Mouse (Mus musculus) B cell, adult 2 months (primary cell): ENCODE measurements around the gene Gdpgp1.

Experiments used
- DNase-seq, 2 experiments: peaks; one replicate each; pipeline ENCODE4 v3.0.0; 2022

Gdpgp1 gene

DNA sequence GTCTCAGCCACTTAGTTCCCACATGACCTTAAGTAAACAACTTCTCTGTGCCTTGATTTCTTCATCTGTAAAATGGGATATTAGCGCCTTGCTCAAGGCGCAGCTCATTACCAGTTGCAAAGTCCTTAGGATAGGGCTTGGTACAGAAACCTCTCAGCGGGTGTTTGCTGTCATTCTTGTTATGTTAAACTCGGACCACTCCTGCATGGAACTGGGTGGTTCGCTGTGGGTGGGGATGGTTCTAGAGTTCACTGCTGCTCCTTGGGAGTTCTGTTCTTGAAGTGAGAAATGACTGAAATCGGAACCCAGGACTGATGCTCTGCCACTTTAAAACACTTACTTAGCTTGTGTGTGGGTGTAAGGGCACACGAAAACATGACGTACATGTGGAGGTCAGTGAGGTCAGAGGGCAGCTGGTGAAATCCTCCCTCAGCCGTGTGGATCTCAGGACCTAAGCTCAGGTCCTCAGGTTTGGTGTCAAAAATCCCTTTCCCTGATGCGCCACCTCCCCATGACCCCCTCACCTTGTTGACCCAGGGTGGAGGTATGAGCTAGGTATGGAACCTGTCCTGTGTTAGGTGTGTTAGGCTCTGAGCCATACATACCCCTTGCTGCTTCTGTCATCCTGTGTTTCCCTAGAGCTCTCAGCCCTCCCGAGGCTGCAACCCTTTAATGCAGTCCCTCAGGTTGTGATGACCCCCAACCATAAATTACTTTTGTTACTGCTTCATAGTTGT lies 32.6 kb upstream of the Gdpgp1 start:
- no peak for DNase-seq

- no peak for DNase-seq
Measured at GRCm38 (mm10) chr7:80200588-80200945, 32.1 kb upstream of the Gdpgp1 start.

GRCm38 (mm10) chr7:80200963-80201539 lies 31.6 kb upstream of the Gdpgp1 start:
- DNase-seq, result peak in 1 of 2 experiments; percentile 55

DNA sequence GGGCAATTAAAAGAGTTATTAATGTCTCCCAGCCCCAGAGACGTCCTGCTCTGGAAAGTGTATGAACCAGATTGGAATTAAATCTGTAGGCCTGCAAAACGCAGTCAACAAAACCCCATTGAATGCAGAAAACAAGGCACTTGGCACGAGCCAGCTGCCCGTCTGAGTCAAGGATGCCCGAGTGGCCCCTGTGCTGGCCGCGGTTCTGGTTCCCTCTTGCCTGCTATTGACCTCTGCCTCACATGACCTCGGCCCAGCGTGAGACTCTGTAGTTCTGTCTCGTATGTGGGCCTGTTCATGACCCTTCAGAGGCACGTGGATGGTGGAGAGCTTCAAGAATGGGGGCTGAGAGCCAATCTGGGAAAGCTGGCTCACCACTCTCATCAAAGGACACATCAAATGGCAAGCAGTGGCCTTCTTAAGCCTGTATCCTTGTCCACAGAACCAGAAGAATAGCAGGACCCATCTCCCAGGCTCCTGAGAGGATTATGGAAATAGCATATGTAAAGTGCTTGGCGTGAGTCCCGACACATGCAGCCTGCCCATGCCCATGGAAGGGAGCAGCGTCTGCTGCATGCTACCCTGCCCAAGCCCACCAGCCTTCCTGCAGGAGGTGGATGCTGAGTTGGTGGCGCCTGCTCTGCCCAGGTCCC lies 30.7 kb upstream of the Gdpgp1 start:
- DNase-seq, result no peak

DNA sequence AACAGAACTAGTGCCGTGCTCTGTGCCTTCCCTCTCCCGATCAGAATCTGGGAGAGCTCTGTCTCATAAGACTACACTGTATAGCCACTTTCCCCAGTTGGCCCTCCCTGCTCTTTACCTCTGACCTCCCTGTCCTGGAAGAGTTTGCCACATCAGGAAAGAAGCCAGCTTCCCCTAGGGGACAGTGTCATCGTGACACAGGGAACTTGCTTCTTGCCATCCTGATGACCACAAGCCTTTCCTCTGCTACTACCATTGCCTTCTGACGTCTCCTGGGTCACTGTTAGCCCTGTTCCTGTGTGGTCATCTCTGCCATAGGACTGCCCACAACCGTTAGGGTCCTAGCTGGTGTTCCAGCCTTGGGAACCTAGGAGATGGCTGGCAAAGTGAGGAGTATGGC lies 29.7 kb upstream of the Gdpgp1 start:
- DNase-seq, result no peak

- DNase-seq, result peak; percentile 82 to 83
Measured at GRCm38 (mm10) chr7:80203638-80204096, 29.0 kb upstream of the Gdpgp1 start.

DNA sequence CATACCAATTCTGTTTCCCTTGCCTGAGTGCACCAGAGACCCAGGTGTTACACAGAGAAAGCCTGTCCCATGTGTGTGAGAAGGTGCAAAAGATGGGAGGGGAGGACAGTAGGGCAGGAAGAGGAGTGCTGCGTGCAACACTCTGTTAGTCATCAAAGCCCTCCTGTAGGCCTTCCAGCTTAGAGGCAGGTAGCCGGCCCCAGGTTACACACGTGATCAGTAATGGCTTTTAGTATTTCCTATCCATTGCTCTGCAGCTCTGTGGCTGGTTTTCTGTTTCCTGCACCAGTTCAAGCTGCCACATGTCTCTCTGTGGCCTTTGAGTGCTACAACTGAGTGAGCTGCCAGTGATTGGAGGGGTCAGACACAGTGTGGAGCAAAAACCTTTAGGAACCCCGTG lies 28.3 kb upstream of the Gdpgp1 start:
- DNase-seq, result peak in 1 of 2 experiments; percentile 58

- peak; percentile 64 to 71 for DNase-seq
Measured at GRCm38 (mm10) chr7:80204961-80205360, 27.7 kb upstream of the Gdpgp1 start.

GRCm38 (mm10) chr7:80205705-80206589 lies 26.7 kb upstream of the Gdpgp1 start:
- peak in 1 of 2 experiments; percentile 36 for DNase-seq

DNA sequence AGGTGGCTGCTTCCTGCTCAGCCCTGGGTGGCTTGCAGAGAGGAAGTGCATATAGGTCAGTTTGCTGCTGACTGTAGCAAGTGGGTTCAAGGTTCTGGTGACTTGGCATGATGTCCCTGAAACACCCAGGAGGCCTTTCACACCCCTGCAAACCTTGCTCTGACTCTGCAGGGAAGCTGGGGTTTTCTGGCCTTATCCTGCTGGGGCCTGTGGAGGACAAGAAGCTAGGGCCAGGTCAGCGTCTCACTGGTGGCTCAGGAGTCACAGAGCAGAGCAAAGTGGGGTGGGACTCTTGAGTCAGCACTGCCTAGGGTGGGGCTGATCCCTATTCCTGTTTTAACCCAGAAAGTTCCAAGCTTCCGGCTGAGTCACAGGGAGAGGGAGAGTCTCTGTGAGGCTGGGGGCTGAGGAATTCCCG lies 25.3 kb upstream of the Gdpgp1 start:
- DNase-seq, result peak; percentile 26 to 29

DNA sequence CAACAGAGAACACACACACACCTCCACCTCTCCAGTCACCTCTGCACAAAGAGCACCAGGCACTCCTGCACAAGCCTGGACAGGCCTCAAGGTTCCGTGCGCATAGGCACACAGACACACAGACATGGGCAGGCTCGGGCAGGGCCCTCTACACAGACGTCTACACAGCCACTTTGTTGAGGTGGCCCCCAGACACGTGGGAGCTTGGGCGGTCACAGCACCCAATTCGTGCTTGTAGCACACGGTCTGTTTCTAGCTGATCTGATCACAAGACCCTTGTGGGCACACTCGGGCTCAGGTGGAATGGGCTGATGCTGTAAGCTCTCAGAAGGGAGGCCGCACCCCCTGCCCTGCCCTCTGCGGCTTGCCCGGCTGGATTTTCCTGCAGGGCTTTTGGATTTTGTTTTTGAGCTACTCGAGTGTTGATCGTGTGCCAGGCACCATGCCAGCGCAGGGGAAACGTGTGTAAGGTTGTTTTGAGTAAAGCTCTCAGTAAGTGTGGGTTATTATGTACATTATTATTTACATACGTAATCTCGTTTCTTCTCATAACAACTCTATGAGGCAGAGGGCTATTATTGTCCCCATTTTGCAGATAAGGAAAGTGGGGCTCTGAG lies 24.5 kb upstream of the Gdpgp1 start:
- DNase-seq, result no peak

GRCm38 (mm10) chr7:80208738-80209430 lies 23.8 kb upstream of the Gdpgp1 start:
- DNase-seq, result peak in 1 of 2 experiments; percentile 20

GRCm38 (mm10) chr7:80209669-80210068 lies 23.0 kb upstream of the Gdpgp1 start:
- DNase-seq, result peak; percentile 86 to 89

- no peak for DNase-seq
Measured at GRCm38 (mm10) chr7:80210982-80211381, 21.7 kb upstream of the Gdpgp1 start.

GRCm38 (mm10) chr7:80213604-80214003 lies 19.1 kb upstream of the Gdpgp1 start:
- no peak for DNase-seq

DNA sequence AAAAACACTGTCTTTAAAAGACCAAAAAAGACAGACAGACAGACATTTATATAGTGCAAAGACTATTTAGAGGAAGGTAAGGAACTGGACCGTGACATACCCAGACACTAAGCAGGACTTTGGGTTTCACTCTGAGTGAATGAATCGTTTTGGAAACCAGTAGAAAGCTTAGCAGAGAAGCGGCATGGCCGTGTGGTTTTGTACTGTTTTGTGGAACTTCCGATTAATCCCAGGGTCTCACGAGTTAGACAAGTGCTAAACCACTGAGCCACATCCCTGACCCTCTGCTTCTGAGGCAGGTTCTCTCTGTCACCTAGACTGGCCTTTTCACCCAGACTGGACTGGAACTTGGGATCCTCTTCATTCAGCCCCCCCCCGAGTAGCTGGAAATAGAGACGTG lies 18.2 kb upstream of the Gdpgp1 start:
- peak; percentile 46 to 47 for DNase-seq

DNA sequence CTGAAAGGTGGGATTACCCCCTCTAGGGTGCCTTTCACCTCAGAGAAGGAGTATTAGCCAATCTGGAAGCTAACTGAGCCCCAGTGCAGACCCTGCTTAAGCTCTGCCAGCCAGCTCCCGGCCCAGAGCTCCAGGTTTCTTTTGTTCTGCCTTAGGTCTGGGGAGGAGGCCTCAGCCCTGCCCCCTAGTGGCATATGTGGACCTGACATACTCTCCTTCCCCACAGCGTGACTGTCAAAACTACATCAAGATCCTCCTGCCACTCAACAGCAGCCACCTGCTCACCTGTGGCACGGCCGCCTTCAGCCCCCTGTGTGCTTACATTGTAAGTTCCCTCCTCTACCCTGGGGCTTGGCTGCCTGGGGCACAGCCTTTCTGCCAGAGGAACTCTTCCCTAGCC lies 17.3 kb upstream of the Gdpgp1 start:
- peak; percentile 90 to 91 for DNase-seq

- DNase-seq, result no peak
Measured at GRCm38 (mm10) chr7:80216566-80216965, 16.1 kb upstream of the Gdpgp1 start.

GRCm38 (mm10) chr7:80218666-80219065 lies 14.0 kb upstream of the Gdpgp1 start:
- no peak for DNase-seq

DNA sequence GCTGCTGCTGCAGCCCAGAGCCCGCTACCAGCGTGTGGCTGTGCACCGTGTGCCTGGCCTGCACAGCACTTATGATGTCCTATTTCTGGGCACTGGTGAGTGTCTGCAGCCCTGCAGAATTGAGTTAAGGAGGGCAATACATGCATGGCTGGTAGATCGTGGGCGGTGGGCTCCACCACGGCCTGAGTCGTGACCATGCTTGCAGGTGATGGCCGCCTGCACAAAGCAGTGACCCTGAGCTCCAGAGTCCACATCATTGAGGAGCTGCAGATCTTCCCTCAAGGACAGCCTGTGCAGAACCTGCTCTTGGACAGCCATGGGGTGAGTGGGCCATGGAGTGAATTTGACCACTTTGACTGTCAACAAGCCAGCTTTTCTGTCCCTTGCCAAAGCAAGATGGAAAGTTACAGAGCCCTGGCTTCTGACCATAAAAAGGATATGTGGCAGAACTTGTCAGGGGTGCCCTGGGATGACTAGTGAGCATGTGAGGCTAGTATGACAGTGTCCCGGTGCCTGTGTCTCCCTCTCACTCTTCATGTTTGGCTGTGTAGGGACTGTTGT lies 12.3 kb upstream of the Gdpgp1 start:
- no peak for DNase-seq

DNA sequence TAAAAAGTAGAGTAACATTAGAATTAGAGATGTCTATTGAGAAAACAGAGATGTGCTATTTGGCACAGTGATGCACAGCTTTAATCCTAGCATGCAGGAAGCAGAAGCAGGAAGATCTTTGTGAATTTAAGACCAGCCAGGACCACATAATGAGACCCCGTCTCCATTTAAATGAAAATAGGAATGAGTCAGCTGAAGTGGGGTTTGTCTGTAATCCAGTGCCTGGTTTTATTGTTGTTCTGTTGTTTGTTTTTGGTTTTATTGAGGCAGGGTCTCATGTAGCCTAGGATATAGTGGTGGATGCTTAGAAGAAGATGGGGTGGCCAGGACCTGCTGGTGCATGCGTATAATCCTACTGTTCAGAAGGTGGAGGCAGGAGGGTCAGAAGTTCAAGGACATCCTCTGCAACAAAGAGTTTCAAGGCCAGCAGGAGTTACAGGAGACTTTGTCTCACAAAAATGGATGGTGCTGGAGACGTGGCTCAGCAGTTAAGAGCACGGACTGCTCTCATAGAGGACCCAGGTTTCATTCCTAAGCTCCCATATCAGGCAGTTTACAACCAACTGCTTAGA lies 11.4 kb upstream of the Gdpgp1 start:
- no peak for DNase-seq
